Mouse (Mus musculus): ENCODE data around the gene Ptk6.

DNA sequence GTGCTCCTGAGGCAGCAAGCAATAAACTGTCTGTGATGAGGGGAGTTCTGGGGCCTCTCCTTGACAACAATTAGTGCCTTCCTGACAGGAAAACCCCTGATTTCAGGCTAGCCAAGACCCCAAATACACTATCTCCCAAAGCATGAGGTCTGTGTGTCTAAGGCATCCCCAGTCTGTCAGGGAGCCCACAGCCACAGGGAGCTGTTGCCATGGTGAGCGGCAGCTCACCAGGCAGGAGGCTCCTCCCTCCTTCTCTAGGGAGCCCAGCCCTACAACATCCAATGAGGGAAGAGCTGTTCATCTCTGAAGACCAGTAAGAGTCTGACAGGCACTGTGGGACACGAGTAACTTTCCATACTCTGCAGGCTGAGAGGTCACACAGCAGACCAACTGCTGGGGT lies 42.8 kb downstream of the Ptk6 start:
- no peak for TF ChIP-seq CTCF (IDR thresholded peaks at IDR 0.05; ENCODE audit: extremely low read depth, insufficient read depth, low read length)
- TF ChIP-seq POLR2A (IDR thresholded peaks at IDR 0.05; ENCODE audit: extremely low read depth, insufficient read depth, low read length), result peak; percentile 86

Measured in cortical plate, adult 2 months (tissue).